Mouse (Mus musculus) 3134 (cell line): Measurements from ENCODE around the gene Dusp13.
A peak's percentile ranks its signal among the peaks of the same experiment; 100 is the strongest.

Experiments used
- DNase-seq: peaks from one replicate; pipeline ENCODE4 v3.0.0-alpha.2; 2011; ENCODE audit warnings: low spot score; ENCODE audit not compliant: insufficient read length; ENCODE audit errors: extremely low read depth

The Dusp13 gene

GRCm38 (mm10) chr14:21748142-21748870, 2.7 kb downstream of the Dusp13 start:
- DNase-seq: peak; percentile 31

- no peak for DNase-seq
Observed at GRCm38 (mm10) chr14:21747436-21748141, 3.4 kb downstream of the Dusp13 start.

- DNase-seq: no peak
Observed at GRCm38 (mm10) chr14:21746846-21747245, 4.1 kb downstream of the Dusp13 start.

GRCm38 (mm10) chr14:21746251-21746650, 4.7 kb downstream of the Dusp13 start:
- no peak for DNase-seq

DNA sequence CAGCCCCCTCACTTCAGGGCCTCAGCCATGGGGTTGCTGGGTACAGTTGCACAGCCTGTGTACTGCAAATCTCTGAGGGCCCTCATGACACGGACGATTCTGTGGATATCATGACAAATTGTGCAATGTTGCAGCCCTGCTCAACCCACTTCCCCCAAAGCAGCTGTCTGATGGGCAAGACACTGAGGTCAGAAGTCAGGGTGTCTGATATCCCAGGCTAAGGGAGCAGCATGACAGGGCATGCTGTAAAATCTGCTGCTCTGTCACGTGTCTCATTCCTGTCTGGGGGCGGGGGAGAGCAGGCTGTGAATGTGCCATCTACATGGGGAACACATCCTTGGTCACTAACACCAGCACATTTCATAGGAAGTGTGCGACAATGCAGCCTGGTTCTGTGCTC, 5.8 kb downstream of the Dusp13 start:
- no peak for DNase-seq

GRCm38 (mm10) chr14:21744169-21744568, 6.8 kb downstream of the Dusp13 start:
- DNase-seq: no peak

DNA sequence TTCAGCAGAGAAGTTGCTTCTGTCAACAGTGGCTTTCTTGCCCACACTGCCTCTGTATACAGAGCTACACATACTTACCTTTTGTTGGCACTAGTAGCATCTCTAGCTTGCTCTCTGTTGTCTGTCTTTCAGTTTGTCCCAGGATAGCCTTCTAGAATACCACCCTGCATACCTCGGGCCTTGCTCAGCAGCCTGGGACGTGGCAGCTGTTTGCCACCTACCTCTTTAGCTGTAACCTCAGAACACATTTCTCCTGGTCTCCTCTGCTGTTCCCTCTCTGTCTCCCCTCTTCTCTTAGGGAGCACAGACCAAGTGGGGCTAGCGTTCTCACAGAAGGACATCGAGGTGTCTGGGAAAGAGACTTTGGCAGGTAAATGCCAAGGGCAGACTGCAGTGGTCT, 8.5 kb downstream of the Dusp13 start:
- no peak for DNase-seq

DNA sequence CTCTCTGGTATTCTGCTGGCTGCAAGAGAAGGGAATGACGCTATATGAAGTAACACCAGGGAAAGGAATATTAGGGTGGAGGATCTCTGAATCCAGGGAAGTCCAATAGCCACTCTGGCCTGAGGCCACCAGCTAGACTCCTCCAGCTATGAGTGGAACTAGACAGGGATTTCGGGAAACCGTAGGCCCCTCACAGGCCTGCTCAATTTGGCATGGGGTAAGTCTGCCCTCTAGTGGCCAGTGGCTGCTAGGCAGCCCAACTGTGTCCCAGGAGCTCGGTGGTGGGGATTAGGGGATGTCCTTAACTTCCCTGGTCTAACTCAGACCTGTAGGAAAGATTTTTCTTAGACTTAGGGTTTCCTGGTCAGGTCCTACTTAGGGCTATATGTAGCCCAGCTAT, 9.2 kb downstream of the Dusp13 start:
- DNase-seq: peak; percentile 59

- DNase-seq: no peak
Observed at GRCm38 (mm10) chr14:21741314-21741713, 9.7 kb downstream of the Dusp13 start.

DNA sequence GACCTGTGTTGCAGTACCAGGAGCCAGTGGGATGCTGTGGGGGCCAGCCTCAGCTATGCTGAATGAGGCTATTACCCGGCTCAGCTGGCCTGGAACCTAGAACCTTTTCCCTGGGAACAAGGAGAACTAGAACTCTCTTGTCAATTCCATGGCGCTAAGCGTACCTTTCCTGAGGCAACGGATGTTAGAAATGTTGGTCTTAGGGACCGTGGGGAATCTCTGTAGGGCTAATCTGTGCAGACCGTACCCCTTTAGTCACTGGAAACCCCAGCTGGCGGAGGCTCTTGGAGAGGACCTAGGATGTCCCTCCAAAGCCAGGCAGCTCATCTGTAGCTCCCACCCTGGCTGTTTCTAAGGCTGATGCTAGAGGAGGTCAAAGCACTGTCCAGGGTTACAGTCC, 10.6 kb downstream of the Dusp13 start:
- DNase-seq: no peak

DNA sequence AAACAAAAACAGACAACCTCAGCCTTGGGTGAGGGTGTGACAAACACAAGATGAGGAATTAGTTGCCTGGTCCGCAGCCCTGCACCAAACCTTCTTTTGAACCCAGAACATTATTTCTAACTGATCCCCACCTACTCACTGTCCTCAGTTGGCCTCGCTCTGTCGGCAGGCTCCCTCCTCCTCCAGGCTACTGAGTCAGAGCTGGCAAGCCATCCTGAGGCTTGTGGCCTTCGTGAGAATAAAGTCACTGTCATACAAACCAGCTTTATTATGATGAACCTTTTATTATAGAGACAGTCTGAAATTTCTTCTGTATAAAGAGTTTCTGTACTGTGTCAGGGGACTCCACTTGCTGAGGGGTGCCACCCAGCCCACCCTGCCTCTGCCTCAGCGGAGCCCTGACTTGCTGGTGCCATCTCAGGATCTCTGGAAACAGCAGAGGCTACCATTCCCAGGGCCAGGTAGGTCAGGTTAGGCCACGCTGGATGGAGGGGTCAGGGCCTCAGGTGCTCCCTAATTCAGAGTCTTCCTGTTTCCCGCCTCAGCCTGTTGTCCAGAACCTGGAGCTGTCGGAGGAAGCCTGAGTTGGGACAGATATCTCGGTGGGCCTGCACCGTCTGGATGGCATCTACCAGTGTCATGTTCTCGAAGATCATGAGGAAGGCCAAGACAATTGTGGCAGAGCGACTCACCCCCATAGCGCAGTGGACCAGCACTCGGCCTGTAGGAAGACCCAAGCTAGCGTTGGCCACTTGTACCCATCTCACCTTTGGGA, 17.7 kb downstream of the Dusp13 start:
- no peak for DNase-seq

DNA sequence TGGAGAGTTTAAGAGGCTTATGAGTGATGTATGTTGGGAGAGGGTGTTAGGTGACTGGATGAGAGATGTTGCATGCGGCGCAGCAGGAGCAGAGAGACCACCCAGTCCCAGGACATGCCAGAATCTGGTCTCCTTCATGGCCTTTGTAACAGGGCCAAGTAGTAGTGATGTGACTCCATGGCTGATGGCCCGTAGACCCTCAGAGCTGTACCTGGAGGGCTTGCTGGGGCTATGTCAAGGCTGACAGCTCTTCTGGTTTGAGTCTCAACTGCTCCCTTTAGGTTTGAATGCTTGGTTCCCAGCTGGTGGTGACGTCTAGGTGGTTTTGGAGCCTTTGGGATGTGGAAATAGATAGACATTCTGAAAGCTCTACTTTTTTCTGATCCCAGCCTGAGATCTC, 21.0 kb downstream of the Dusp13 start:
- no peak for DNase-seq

- peak; percentile 18 for DNase-seq
Observed at GRCm38 (mm10) chr14:21729031-21729732, 21.8 kb downstream of the Dusp13 start.

DNA sequence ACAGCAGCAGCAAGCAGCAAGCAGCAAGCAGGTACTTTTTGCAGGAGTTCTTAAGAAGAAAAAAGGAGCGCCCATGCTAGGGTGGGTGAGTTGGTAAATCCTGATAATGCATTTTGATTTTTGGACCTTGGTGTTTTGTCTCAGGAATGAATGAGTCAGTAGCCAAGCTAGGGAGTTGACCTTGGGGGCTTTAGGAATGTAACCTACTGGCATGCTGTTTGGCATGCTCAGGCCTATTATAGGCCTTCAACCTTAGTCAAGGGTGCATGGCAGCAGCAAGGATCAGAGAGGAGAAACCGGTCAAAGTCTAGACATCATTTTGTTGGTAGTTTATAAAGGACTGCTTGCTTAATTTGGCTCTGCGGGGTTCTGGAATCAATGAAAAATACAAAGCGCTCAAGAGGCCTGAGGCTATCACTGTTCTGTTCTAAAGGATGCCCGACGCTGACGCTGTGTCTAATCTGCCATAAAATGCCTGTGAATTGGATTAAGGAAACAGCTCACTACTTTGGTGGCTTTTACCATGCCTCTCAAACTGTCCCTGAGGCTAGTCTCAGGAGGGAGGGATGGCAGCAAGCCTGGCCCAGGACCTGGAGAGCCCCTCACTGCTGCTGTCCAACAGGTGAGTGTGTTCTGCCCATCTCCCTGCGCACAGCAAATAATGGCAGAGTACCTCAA, 28.8 kb downstream of the Dusp13 start:
- DNase-seq: no peak

- no peak for DNase-seq
Observed at GRCm38 (mm10) chr14:21720430-21721205, 30.4 kb downstream of the Dusp13 start.

DNA sequence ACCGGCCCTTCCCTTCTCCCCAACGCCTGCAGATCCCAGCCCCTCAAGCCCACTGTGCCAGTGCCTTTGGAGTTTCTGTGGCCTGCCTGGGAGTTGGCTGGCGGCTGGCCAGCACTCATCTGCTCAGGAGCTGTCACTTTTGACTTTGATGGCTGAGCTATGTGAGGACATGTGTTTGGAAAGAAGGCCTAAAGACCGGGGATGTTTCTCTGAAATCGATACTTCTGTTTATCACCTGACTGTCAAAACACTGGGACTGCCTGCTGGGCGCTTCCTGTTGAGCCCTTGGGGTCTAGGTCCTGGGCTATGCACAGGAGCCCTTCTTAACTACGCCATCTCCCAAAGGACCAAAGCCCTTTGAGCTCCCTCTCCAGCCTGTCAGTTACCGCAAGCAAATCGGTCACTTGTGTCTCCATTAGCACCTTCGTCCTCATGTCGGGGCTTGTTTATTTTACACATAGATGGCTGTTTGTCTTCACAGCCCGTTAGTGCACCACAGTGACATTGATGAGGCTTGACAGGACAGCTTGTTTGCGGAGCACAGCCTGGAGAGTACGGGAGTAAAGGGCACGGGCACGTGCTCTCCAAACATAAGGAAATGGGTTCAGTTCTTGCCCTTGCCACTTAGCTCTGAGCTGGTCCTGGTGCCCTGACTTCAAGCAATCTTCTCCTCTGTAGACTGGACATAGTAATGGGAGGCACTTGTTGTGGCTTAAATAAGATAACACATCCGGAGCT, 31.2 kb downstream of the Dusp13 start:
- no peak for DNase-seq

GRCm38 (mm10) chr14:21714486-21714885, 36.5 kb downstream of the Dusp13 start, which contains the start of gene Dupd1:
Gene Dupd1 (minus strand): TSS chr14:21714576.
- DNase-seq: no peak

DNA sequence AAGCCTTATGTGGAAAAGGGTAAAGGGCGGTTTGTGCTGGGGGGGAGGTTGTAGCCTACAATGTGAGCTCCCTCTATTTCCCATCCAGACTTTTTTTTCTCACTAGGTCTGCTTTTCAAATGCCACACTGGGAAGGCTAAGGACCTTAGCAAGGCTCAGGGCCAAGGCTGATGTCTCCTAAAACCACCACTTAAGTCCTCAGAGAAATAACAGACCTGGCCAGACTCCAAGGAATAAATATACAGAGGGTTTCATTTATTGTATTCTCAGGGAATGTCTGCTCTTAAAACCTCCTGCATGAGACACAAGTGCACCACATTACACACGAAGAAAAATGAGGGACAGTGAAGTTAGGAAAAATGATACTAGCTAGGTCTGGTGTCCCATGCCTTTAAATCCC, 39.8 kb downstream of the Dusp13 start:
- no peak for DNase-seq

DNA sequence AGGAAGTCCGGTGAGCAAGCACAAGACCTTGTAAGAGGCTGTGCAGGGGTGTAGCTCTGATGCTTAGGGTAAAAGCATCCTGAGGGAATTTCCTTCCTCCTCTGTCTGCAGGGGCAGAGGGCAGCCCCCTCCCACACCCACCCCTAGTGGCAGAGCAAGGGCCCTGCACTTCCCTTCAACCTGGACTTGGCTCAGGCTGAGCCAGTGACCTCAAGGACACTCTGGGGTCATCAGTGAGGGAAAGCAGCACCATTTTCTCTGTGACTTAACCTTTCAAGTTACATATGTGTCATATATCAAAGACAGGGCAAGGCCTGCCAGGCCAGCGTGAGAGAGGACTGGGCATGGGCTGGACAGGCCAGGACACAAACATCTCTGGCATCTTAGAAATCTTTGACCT, 41.4 kb downstream of the Dusp13 start:
- DNase-seq: no peak
